Mouse (Mus musculus) T-helper 17 cell (primary cell): Measurements from ENCODE around the gene Gigyf1.

Experiments used
- in situ Hi-C, 2 experiments: fragments of 300-600 bp; cut with MboI, MseI; formaldehyde crosslinking; loops; 1 replicate in 1 of 2; 2 replicates in 1 of 2; pipeline ENCODE4 v1.15.1; 2025; ENCODE audit warnings: high pct_unique_total_duplicates in 2 of 2

The Gigyf1 gene

GRCm38 (mm10) chr5:137513951-137514721 is 4.2 kb upstream of the Gigyf1 start:
- in situ Hi-C loops: no loop called here

GRCm38 (mm10) chr5:137514811-137515210 is 3.5 kb upstream of the Gigyf1 start:
- in situ Hi-C loops: no loop called here

- in situ Hi-C loops: loop anchor here in 1 of 2 experiments (10.0 kb wide), 1 partner anchor 245 kb away; no protein-coding TSS in a partner anchor
These were observed 1.6 kb downstream of the Gigyf1 start for GRCm38 (mm10) chr5:137519691-137520550.

- in situ Hi-C loops: loop anchor here in 1 of 2 experiments (10.0 kb wide), 1 partner anchor 243 kb away; no protein-coding TSS in a partner anchor
These were observed 3.5 kb downstream of the Gigyf1 start for GRCm38 (mm10) chr5:137521861-137522260.

GRCm38 (mm10) chr5:137522711-137523110 is 4.4 kb downstream of the Gigyf1 start:
- in situ Hi-C loops: loop anchor here in 1 of 2 experiments (10.0 kb wide), 1 partner anchor 242 kb away; no protein-coding TSS in a partner anchor

- in situ Hi-C loops: loop anchor here in 1 of 2 experiments (10.0 kb wide), 1 partner anchor 241 kb away; no protein-coding TSS in a partner anchor
These were observed 5.3 kb downstream of the Gigyf1 start for GRCm38 (mm10) chr5:137523396-137524250.

GRCm38 (mm10) chr5:137524251-137524515 is 5.8 kb downstream of the Gigyf1 start:
- in situ Hi-C loops: loop anchor here in 1 of 2 experiments (10.0 kb wide), 1 partner anchor 241 kb away; no protein-coding TSS in a partner anchor

GRCm38 (mm10) chr5:137524671-137525070 is 6.3 kb downstream of the Gigyf1 start:
- in situ Hi-C loops: loop anchor here (5.0 to 10.0 kb wide), 2 partner anchors 240 to 253 kb away; partner anchors contain the start of gene Ppp1r35 (in 1 of the 2)

GRCm38 (mm10) chr5:137525511-137525910 is 7.2 kb downstream of the Gigyf1 start:
- in situ Hi-C loops: loop anchor here (5.0 to 10.0 kb wide), 2 partner anchors 239 to 252 kb away; partner anchors contain the start of gene Ppp1r35 (in 1 of the 2)

- in situ Hi-C loops: loop anchor here (5.0 to 10.0 kb wide), 2 partner anchors 238 to 251 kb away; partner anchors contain the start of gene Ppp1r35 (in 1 of the 2)
These were observed 8.0 kb downstream of the Gigyf1 start for GRCm38 (mm10) chr5:137526192-137526936.

GRCm38 (mm10) chr5:137527413-137527812 is 9.1 kb downstream of the Gigyf1 start:
- in situ Hi-C loops: loop anchor here (5.0 to 10.0 kb wide), 2 partner anchors 237 to 250 kb away; partner anchors contain the start of gene Ppp1r35 (in 1 of the 2)

GRCm38 (mm10) chr5:137528247-137528968 is 10.1 kb downstream of the Gigyf1 start:
- in situ Hi-C loops: loop anchor here (5.0 to 10.0 kb wide), 2 partner anchors 236 to 249 kb away; partner anchors contain the start of gene Ppp1r35 (in 1 of the 2)

GRCm38 (mm10) chr5:137529221-137529995 is 11.1 kb downstream of the Gigyf1 start:
- in situ Hi-C loops: loop anchor here (5.0 to 10.0 kb wide), 2 partner anchors 235 to 248 kb away; partner anchors contain the start of gene Ppp1r35 (in 1 of the 2)

GRCm38 (mm10) chr5:137530075-137530474 is 11.7 kb downstream of the Gigyf1 start:
- in situ Hi-C loops: no loop called here

- in situ Hi-C loops: no loop called here
These were observed 12.5 kb downstream of the Gigyf1 start for GRCm38 (mm10) chr5:137530588-137531413.

GRCm38 (mm10) chr5:137531414-137532130 is 13.2 kb downstream of the Gigyf1 start:
- in situ Hi-C loops: no loop called here
